Mouse (Mus musculus) A20 (cell line): Measurements from ENCODE around the gene Olfr399.

Experiments
- DNase-seq: peaks from one replicate; pipeline ENCODE4 v3.0.0-alpha.2; 2011; ENCODE audit warnings: low read depth, low spot score

Gene Olfr399

DNA sequence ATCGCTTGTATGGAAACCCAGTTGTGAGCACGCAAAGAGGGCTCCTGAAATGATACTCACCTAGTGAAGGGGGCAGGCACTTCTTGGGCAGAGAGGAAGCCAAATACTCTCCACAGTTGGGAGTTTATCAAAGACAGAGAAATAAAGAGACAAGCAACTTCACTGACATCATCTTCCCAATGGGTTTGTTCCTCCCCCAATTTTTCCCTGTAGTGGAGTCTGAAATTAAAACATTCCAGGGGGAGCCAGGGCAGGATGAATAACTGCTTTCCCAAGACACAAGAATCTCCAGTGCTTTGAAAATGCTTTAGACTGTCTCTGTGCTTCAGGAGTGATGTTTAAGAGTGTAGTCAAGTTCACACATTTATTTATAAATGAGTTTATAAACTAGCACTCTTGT lies at the start of gene Olfr399, which contains the start of gene Olfr139:
TSS of gene Olfr399 (minus strand) at position 165 of the 400 bp plus-strand sequence.
TSS of gene Olfr139 (minus strand) at position 101 of the 400 bp plus-strand sequence.
- DNase-seq, result no peak

DNA sequence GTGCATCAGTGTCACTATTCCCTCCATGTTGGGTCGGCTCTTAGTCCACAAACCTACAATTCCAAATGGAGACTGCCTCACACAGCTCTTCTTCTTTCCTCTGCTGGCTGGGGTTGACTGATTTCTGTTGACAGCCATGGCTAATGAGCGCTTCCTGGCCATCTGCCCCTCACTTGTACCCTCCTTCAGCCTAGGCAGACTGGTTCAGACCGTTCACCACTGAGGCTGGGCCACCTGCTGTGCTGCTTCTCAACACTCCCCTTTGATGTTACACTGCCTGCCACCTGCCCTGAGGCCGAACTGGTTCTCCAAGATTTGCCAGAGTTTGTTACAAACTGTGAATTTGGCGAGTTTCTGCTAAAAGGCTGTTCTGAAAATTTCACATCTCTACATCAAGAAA lies 48.7 kb upstream of the Olfr399 start:
- DNase-seq, result no peak

DNA sequence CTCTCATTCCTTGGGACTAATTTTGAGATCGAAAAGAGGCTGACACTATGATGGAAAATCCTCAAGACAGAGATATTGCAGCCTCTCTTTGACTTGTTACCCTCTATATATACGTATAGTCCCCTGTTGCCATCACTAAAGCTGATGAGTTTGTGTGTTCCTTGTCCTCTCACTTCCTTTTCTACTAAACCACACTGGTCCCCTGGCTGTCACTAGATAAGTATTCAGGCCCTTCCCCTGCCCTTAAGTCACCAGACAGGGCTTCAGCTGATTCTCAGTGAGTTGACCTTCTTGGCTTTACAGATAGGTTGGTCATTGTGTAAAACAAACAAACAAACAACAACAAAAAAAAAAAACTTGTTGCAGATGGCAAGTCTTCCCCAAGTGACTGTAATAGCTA lies 45.1 kb upstream of the Olfr399 start:
- peak; percentile 52 for DNase-seq

GRCm38 (mm10) chr11:74100724-74101123 lies 44.3 kb upstream of the Olfr399 start:
- DNase-seq, result peak; percentile 72

- no peak for DNase-seq
Observed at GRCm38 (mm10) chr11:74069655-74070054, 13.2 kb upstream of the Olfr399 start, which contains the start of gene Zfp616. TSS of gene Zfp616 (plus strand) at chr11:74069955.

DNA sequence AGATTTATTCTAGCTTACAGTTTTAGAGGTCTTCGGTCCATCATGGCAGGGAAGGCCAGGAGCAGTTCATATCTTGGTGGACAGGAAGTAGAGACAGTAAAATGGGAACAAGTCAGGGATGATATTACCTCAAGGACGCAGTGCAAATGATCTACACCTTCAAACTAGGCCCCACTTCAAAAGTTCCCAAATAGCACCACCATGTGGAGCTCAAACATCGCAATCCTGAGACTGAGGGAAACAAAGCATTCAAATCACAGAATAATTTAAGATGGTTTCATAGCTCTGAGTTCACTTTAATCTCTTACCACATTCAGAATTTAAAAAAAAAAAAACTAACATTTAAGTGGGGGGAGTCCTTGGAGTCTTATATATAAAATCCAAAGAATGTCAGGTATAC lies 5.1 kb downstream of the Olfr399 start:
- DNase-seq, result no peak
